Mouse (Mus musculus): ENCODE data around the gene Tmcc1. TPM values are rescaled to one million over a fixed set of nuclear protein-coding genes. Genes with fewer than 3 reads are reported as not detected.
"Not testable (repeated sequence)": the region's sequence is repeated elsewhere in the genome, so short reads cannot be mapped to it uniquely, and the experiment has no call there.

Tmcc1 gene
- total RNA-seq, 4 experiments from 2014 or later, result 20.4 to 37.4 (median 27.8) TPM

DNA sequence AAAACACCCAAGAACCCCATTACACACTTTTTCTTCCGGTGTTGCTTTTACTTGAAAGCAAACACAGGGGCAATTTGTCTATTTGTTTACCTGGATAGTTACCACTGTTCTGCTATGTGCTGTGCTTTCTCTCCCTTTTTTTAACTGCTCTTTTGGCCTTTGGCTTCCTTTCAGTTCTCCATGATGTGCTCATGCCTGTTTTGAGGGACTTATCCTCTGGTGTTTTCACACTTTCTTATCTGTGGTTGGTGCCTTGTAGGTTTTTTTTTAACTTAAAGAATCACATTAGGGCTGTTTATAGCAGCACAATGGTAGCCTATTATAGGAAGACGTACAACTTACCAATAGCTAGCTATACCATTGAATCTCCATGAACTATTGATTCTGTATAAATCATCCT, 51.6 kb downstream of the Tmcc1 start:
- no peak for DNase-seq

DNA sequence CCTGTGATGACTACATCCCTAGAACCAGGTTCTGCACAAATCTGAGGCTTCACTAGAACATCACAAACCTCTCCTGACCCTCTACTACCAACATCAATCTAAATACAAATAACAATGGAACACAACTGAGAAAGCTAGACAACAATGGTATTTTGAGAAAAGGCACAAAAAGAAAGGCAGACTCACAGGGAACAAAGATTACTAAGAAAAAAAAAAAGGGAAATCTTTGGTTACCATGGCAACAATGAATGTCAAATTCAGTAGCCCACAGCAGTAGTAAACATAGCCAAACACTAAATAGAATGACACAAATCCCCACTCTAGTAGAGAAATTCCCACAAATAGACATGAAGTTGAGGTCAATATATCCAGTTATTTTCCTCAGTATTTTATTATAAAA, 52.5 kb downstream of the Tmcc1 start:
- no peak for DNase-seq

DNA sequence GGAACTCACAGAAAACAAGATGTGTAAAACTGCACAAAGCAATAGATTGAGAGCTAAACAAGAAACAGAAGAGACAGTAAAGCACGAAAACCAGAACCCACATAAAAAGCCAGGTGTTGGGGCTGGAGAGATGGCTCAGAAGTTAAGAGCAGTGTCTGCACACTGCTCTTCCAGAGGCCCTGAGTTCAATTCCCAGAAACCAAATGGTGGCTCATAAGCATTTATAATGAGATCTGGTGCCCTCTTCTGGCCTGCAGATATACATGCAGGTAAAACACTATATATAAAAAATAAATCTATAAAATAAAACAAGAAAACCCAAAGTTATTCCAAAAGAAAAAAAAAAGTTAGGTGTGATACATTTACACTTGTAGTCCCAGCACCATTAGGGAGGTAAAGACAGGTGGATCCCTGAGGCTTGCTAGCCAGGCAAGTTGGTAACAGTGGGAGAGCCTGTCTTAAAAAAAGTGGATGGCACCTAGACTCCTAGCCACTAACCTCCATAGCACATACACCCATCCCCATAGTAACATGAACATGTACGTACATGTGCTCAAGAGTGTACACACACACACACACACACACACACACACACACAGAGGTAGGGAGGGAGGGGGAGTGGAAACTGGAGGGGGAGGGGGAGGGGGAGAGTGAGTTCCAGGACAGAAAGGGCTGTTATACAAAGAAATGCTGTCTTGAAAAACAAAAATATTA, 54.0 kb downstream of the Tmcc1 start:
- DNase-seq, result no peak

DNA sequence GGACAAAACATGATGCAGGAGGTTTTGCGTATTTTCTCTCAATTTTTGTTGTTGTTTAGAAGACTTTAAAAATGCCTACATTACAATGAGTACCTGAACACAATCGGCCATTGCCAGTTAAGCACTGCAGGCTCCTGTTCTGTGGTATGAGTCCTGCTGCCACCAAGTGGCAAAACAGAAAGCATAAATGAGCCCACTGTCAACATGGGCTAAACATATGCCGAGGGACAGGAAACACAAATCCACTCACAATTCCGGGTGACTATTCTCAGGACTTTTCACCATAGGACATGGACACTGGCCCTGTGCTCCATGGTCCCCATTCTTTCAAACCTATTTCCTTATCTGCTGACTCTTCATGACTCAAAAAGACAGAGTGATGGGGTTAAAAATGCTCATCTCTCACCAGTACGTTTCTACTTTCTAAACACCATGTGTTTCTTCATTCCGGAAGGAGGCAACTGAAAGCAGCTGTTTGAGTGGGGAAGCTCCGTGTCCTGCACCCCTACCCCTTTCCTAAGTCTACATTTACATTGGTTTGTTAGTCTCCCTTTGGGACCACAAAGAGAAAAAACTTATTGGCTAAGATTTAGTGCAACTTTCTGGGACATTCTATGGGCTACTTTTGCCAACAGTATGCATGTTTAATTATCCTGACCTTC, 57.2 kb downstream of the Tmcc1 start:
- DNase-seq, result no peak

DNA sequence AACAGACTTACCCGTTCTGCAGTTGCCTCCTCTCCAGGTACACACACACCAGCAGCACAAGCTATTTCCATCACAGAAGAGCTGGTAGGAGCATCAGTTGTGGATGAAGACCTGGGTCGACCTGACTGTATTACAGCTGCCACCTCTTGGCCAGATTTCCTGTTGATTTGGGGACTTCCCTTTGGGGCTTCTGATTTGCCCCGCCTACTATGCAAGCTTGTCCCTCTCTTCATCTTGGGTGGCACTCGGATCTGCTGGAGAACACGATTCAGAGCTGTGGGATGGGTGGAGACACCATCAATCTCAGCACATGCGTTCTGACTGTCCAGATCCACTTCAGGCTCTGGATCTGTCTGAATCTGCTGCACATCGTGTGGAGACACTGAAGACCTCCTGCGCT, 59.5 kb downstream of the Tmcc1 start:
- DNase-seq, result no peak

DNA sequence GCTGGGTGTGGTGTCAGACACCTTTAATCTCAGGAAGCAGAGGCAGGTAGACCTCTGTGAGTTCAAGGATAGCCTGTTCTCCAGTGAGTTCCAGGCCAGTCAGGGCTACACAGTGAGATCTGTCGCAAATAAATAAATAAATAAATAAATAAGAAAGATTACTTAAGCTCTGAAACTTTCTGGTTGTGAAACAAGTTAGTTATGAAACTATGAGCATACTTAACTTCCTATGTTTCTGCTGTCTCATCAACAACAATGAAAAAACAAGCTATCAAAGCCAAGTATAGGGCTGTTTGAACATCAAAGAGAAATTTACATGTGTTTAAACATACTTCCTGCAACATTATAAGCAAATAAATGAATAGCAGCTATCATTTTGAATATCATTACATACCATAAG, 61.5 kb downstream of the Tmcc1 start:
- DNase-seq, result no peak

DNA sequence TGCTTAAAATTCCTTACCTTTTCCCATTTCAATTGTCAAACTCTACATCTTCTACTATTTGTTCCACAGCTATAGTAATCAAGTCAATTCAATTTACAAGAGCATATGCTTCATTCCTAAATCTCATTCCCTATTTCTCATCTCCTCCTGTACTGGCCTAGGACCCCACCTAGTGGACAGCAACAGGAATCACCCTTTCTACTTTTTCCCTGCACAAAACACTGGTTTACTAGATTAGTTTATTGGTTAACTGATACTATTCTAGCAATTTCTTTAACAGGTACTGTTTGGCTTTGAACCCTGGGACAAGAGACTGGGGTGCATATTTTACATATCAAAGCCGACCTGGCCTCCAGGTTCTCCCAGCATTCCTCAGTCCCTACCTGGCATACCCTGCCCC, 64.6 kb downstream of the Tmcc1 start:
- no peak for DNase-seq

DNA sequence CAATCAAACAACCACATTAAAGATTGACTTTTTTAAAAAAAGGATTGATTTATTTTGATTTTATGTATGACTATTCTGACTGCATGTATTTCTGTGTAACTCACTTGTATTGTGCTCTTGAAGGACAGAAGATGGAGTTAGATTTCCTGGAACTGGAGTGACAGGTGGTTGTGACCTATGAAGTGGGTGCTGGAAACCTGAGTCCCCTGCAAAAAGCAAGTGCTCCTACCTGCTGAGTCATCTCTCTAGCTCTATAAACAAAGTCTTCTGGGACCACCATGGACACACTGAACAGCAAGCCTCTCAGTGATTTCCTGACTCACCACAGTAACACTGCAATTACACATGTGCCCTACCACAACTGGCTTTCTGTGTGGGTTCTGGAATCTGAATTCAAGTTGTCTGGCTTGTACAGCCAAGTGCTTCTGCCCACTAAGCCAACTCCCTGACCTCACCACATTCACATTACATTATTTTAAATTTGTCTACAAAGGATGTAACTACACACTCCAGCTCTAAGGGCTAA, 65.3 kb downstream of the Tmcc1 start:
- no peak for DNase-seq

DNA sequence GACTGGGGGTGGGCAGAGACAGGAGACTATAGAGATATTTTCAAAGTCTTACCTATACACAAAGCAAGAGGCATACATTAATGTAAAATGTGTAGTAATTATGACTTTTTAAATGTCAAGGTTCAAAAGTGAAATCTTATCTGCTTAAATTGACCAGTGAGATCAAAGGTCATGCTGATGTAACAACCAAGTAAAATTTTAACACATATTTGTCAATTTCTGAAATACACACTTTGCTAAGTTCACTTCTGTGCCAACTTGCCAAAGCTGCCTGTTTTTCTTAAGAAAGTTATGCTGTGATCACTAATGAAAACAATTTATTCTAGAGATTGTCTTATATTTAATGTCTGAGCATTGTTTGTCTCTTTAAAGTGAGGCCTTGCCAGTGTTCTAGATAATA, 66.7 kb downstream of the Tmcc1 start:
- no peak for DNase-seq

DNA sequence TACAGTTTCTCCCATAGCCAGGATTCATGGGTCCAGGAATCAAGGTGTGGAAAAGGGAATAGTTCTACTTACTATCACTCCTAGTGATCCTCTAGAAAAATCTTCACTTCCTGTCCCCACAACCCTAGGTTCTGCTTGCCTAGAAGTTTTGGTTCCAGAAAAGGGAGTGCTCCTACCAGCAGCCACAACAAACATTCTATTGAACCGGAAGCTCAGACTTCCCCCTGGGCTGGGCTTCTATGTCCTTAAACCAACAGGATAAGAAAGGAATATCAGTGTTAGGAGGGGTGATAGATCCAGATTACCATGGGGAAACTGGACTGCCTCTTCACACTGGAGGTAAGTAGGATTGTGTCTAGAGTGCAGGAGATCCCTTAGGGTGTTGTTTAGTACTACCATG, 70.4 kb downstream of the Tmcc1 start:
- no peak for DNase-seq

DNA sequence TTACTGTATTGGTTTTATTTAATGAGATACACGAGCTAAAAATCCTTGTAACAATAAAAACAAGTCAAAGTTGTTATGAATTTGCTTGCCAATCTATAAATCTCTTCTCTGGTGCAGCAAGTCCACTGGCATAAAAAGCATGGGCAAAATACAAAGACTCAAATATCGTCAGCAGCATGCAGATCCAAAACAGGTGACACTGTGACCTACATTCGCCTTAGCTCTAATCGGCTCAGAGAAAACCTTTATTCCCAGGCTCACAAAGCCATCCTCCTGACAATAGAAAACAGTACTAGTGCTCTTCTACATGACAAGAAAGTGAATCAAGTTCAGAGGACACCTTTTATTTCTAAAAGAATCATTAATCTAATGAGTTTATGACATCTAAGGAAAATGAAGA, 73.6 kb downstream of the Tmcc1 start:
- DNase-seq, result no peak

DNA sequence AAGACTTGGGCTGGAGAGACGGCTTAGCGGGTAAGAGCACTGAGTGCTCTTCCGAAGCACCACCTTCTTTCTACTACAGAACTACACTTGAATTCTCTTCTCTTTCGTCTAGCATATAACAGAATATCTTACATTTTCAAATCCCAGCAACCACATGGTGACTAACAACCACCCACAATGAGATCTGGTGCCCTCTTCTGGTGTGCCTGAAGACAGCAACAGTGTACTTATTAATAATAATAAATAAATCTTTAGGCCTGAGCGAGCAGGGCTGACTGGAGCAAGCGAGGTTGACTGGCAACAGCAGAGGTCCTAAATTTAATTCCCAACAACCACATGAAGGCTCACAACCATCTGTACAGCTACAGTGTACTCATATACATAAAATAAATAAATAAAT, 76.7 kb downstream of the Tmcc1 start:
- DNase-seq, result not testable (repeated sequence)

DNA sequence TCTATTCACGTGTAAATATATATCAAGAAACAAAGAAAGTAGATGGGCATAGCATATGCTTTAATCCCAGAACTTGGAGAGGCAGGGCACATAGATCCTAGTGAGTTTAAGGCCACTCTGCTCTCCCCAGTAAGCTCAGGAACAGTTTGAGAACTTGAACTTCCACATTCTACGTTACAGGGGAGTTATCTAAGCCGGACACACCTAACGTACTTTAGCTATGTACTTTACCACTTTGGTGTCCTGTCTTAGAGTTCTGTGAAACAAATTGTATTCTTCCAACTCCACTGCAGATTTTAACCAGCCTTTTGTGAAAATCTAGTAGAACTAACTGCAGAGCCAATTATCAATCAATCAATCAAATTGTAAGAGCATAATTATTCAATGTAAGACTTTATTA, 82.7 kb downstream of the Tmcc1 start:
- DNase-seq, result no peak

DNA sequence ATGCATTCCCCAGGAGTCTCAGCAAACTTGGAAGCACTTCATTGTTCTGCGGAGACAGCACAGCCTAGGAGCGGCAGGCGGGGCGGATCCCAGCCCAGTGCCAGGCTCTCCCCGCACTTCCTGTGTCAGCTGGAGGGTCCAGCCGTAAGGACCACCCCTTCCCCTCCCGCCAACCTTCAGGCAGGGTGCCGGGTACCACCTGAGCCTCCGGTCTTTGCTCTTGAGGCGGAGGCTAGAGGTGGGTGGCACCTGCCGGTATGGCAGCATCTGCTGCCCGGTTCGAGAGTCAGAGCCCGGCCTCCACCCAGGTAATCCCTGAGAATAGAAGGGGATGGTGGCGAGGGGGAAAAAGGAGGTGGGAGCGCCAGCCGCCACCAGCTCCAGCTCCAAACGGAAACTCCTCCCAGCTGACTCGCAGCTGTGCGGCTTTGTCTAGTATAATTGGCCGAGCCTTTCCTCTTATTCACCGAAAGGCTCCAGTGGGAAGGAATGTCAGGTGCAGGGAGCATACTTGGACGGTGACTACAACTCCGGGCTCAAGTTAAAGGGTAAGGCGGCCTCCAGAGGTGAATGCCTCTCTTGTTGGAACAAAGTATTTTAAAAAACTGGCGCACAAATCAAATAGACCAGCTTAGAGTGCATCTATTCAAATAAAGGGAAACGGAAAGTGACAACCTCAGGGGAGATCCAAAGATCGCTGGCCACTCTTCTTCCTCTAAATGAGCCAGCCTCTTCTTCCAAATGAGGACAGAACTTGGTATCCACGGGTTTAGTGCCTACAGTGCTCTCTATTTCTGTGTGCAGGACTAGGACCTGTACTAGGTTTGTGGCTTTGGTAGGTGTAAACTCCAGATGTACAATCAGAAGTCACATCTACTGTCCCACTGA, 85.6 kb downstream of the Tmcc1 start:
- DNase-seq, result peak; percentile 18

DNA sequence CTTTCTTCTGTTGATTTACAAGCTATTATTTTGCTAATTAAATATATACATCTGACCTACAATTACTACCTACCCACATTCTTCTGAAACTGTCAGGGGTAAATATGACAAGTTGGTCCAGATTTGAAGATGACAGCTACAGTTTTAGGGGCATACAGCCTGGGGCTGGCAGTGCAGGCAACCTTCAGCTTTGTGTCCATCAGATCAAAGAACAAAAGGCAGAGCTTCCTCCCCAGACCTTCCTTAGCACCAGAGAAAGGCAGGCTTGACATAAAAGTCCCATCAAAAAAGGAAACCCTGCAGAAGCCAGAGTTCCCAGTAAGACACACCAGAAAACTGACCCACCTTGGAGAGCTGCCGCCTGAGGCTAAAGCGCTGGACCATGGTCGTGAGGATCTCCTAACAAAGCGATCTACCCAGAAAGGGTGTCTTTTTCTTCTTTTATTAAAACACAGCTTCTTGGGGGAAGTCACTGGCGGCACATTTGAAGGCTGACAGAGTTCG, 86.3 kb downstream of the Tmcc1 start:
- no peak for DNase-seq

DNA sequence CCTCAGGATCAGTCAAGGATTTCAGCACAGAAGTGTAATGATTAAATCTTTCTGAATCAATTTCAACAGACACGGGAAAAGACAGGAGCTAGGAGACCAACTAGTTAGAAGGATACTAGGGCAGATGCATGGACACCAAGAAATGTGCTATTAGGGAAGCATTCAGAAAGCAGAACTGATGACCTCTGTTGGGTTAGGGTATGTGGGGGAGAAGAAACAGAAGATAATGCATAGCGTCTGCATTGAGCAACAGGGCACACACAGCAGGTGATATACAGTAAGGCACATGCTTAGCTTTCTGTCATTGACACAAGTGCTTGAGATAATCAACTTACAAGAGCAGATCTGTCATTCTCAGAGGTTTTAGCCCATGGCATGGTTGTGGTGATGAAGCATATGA, 95.7 kb downstream of the Tmcc1 start:
- no peak for DNase-seq

DNA sequence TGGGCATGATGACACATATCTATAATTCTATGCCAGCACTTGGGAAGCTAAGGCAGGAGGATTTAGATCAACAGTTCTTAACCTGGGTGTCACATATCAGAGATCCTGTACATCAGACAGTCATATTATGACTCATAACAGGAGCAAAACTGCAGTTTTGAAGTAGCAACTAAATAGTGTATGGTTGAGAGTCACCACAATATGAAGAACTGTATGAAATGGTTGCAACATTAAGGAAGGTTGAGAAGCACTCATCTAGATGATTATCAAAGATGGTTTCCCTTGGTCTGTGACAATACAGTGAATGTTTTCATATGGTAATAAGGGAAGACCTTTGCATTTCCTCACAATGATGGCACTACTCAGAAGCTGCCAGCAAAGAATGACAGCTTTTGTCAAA, 103.9 kb downstream of the Tmcc1 start:
- no peak for DNase-seq

DNA sequence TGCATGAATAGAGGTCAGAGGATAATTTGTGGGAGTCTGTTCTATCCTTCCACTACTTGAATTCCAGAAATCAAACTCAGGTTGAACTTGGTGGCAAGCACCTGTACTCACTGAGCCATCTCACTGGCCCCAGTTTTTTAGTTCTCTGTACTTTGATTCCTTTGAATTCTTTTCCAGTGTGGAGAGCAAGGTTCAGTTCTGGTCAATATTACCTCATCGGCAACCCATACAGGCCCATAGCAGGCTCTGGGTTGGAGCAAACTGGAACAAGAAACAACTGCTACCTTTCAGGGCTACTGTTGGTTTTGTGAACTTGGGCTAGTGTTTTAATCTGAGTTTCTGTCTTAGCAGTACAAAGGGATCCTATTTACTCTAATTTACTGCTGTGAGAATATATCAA, 107.2 kb downstream of the Tmcc1 start:
- no peak for DNase-seq

DNA sequence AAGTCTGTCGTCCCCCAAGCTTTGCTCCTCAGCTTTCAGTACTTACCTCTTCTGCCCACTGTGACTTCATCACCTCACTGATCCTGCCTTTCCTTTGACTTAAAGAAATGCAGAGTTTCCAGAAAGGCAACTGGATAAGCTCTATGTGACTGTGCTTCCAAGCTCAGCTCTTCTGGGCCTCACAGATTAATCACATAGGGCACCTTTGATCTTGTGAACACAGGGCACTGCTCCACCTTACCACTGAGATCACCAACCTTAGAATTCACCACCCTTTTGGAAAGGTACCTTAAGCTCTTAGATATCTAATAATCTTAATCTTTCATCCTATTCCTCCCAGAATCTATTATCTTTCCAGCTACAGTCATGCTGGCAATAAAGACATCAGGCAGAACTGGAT, 111.0 kb downstream of the Tmcc1 start:
- DNase-seq, result no peak

DNA sequence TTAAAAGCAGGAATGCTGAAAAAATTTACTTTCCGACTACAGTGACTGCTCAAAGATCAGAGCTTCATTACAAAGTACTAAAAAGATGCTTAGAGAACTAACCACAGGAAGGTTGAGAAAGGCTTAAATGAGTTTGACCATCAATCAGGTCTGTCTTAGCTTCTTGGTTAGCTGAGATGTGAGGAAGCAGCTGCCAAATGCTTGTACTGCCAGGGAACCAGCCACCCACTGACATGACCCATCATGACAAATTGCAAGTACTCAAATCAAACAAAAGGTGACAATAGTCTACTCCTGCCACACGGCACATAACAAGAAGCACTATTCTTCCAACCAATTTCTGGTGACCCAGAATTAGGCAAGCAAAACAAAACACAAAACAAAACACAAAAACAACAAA, 111.9 kb downstream of the Tmcc1 start:
- DNase-seq, result no peak

DNA sequence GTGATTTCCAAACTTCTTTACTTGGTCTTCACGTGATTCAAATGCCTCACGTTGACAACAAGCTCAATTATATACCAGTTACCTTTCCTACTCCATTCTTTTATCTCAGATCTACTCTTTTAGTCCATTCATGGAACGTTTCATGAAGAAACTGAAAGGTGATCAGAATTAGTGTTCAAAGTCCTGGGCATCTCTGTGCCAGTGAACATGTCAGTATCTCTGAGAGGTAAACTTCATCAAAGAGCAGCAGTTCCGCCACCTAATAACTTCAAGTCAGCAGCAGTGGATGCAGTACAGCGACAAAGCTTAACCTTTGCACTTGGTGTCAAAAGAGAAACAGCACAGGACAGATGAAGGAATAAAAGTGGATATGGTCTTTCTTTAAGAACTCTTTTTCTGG, 112.5 kb downstream of the Tmcc1 start:
- DNase-seq, result no peak

DNA sequence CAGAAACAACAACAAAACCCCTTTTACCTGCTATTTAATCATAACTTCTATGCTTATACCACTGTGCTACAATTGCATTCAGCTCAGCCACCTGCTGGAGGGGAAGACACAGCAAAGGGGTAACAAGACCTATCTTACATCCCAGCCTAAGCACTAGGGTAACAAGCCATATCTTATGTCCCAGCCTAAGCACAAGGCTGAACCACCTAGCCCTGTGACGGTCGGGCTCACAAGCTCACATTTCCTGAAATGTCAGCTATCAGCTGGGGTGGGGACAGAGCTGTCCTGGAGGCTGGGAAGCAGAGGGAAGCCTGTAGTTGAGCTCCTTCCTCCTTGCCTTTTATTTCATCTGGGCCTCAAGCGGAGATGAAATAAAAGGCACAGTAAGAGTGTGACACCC, 115.7 kb downstream of the Tmcc1 start:
- no peak for DNase-seq

DNA sequence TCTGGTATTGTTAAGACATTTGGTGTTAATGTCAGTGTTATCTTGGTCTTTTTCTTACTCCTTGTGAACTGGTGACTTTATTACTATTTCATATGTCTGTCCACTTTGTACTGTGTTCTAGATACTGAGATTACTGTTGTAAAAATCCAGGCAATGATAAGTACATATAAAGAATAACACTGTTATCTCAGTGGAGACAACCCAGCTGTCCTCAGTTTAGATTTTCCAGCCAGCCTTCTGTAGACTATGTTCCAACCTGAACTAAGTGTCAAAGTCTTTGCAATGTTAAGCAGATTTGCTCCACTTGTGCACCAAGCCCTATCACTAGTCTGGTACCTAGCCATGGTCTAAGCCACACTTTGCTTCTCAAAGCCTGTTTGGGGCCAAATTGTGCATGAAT, 118.4 kb downstream of the Tmcc1 start:
- DNase-seq, result no peak

Measured in adrenal gland, adult 8-10 months (tissue).